Mouse (Mus musculus) megakaryocyte, embryonic 14.5 days (primary cell): ENCODE measurements around the gene Scyl3. TPM values are rescaled to one million over a fixed set of nuclear protein-coding genes. Genes with fewer than 3 reads are reported as not detected.

Experiments used
- H3K27me3 ChIP-seq: replicated peaks from 2 replicates; pipeline ENCODE3; 2012; ENCODE audit warnings: inconsistent platforms
- H3K36me3 ChIP-seq: replicated peaks from 2 replicates; pipeline ENCODE3; 2012; ENCODE audit warnings: low read length, inconsistent platforms, mixed read lengths
- H3K4me1 ChIP-seq: 2 replicates; pipeline ENCODE4 v1.6.1; 2012; ENCODE audit warnings: inconsistent platforms
- H3K4me3 ChIP-seq: replicated peaks from 2 replicates; pipeline ENCODE3; 2012; ENCODE audit warnings: moderate library complexity, mild to moderate bottlenecking, inconsistent platforms
- H3K9me3 ChIP-seq: 2 replicates; pipeline ENCODE4 v1.6.1; 2012; ENCODE audit warnings: inconsistent platforms
- FLI1 ChIP-seq: IDR thresholded peaks from 2 replicates; pipeline ENCODE4 v1.6.1; 2012; ENCODE audit warnings: low read length, inconsistent platforms, mixed read lengths
- GATA1 ChIP-seq: IDR thresholded peaks from 3 replicates; pipeline ENCODE4 v1.6.1; 2012; ENCODE audit warnings: mixed read lengths, low read length, inconsistent platforms, borderline replicate concordance
- polyA plus RNA-seq: library from polyadenylated mRNA; stranded (reverse); fragments of >175 nt; gene quantifications from 2 replicates; pipeline ENCODE4 v1.2.3, GENCODE M21; 2012; ENCODE audit warnings: low replicate concordance; ENCODE audit not compliant: insufficient read depth

The Scyl3 gene
- 1.5 and 3.5 TPM in 2 replicates for polyA plus RNA-seq

DNA sequence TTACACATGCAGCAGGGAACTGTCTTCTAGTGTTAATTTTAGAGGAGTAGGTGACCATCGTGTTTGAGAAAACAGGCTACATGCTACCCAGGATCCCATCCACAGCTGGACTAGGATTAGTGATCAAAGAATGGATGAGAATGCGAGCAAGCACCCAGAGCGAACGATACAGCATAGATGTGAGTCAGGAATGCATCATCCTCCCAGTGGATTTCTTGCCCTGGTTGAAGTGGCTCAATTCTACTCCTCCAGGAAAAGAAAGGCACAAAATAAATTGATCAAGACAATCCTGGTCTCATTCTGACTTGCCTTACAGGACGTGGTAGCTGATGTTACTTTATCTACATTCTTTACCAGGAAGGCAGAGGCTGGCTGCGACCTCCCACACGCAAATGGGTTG lies at the start of gene Scyl3:
Gene Scyl3 (plus strand): TSS at position 255 of the 400 bp plus-strand sequence.
- no peaks in the 10 kb centered on the region for H3K9me3 ChIP-seq

DNA sequence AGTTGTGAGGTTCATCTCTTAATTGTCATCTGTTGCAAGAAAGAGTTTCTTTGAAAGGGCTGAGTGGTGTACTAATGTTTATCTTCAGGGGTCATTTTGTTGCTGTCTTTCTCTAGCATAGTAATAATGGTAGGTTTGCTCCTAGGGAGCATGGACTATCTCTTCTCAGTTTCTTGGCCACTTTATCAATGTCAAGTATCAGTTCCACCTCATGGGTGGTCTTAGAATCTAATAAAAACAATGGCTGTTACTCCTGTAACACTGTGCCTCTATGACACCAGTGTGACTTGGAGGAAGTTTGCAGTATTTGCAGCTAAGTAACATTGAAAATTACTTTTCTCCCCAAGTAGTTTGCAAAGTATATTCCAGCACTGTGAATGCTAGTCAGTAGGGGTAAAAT lies 39.3 kb upstream of the Scyl3 start:
- Histone ChIP-seq H3K9me3 (no peaks in the 10 kb centered on the region), H3K4me3 (no peak overlapping the region), H3K27me3 (no peaks in the 10 kb centered on the region), H3K36me3 (no peaks in the 10 kb centered on the region), H3K4me1 (no peaks in the 10 kb centered on the region)
- TF ChIP-seq FLI1 (no peak), GATA1 (no peak)

More for the DNA sequence above, at the start of gene Scyl3:
- no peak for TF ChIP-seq FLI1
- TF ChIP-seq GATA1 = no peak
- Histone ChIP-seq H3K36me3 (peaks cover 21% of the 10 kb centered on the region), H3K27me3 (no peaks in the 10 kb centered on the region), H3K4me3 (peak within 1 kb of the TSS; percentile 97), H3K4me1 (peaks cover 41% of the 10 kb centered on the region)

DNA sequence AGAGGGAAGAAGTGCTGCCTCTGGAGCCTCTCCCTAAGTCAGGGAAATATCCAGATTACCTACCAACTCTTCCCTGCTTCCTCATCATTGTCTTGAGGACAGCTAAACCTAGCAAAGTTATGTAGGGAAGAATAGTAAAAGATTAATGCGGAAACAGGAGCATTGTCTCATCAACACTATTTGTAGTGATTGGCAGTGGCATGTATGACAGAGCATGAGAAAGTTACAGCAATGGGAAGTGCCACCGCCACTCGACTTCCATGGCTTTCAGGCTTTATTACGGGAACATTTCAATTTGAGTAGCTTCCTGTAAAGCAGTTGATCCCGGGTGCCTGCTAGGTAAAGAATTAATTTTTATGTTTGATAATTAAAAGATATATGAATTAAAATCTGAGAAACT lies 35.6 kb upstream of the Scyl3 start:
- peaks cover 3% of the 10 kb centered on the region; the same call in 1 of the 2 replicates for H3K4me1 ChIP-seq
- TF ChIP-seq GATA1 (no peak), FLI1 (no peak)
- H3K9me3 ChIP-seq = no peaks in the 10 kb centered on the region
- no peaks in the 10 kb centered on the region for H3K27me3 ChIP-seq
- no peak overlapping the region for H3K4me3 ChIP-seq
- no peaks in the 10 kb centered on the region for H3K36me3 ChIP-seq

DNA sequence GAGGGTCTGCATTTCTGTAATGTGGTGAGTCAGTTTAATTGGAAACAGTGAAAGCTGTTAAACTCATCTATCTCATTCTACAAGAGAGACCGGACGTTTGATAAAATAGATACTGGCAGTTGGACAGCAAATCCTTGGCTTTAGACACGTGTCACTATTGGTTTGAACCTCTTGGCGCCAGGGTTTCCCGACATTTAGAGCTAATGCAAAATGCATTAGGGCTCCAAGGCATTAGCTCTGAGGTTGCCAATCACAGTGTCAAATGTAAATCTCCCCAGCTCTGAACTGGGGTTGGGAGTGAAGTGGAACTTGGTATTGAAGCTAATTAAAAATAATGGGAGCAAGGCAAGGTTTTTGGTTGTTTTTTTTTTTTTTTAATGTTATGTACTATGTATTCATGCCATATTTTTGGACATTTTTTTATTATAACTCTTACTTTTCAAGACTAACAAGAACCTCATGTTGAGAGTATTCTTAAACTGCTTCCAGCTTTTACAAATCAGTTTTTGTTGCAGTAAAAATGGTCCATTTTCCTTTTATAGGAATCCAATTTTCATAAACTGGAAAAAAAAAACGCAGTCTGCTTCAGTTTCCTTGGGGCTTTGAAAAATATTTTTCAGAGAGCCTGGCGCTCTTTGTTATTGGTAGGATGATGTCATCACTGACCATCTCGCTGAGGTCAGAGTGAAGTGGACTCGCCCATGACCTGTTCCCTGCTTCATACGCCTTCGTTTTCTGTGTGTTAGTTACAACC lies 34.9 kb upstream of the Scyl3 start:
- H3K27me3 ChIP-seq = no peaks in the 10 kb centered on the region
- H3K4me1 ChIP-seq = peaks cover 7% of the 10 kb centered on the region; the same call in 1 of the 2 replicates
- H3K9me3 ChIP-seq = no peaks in the 10 kb centered on the region
- no peak overlapping the region for H3K4me3 ChIP-seq
- no peaks in the 10 kb centered on the region for H3K36me3 ChIP-seq
- TF ChIP-seq FLI1 (no peak), GATA1 (no peak)

DNA sequence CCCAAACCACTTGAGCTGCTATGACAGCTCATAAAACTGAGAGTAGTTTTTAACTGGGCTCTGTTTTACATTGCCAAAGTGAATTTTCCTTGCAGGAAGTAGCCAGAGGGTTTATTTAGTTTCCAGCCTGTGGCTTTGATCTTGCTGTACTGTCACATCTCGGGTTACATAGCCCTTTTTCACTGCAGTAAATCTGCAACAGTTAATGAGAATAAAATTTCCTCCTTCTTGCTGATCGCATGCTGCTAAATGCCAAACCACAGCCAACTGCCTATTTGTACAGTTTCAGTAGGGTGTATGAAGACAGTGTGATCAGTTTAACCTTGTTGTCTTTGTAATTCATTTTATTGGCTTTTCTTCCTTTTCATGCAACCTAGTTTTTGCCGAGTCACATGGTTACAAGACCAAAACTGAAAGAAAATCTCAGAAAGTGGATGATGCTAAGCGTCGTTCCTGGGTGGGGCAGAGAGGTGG lies 30.6 kb upstream of the Scyl3 start:
- Histone ChIP-seq H3K27me3 (no peaks in the 10 kb centered on the region), H3K4me3 (no peak overlapping the region), H3K4me1 (peaks cover 7% of the 10 kb centered on the region; the same call in 1 of the 2 replicates), H3K9me3 (no peaks in the 10 kb centered on the region), H3K36me3 (no peaks in the 10 kb centered on the region)
- no peak for TF ChIP-seq GATA1
- TF ChIP-seq FLI1 = no peak

DNA sequence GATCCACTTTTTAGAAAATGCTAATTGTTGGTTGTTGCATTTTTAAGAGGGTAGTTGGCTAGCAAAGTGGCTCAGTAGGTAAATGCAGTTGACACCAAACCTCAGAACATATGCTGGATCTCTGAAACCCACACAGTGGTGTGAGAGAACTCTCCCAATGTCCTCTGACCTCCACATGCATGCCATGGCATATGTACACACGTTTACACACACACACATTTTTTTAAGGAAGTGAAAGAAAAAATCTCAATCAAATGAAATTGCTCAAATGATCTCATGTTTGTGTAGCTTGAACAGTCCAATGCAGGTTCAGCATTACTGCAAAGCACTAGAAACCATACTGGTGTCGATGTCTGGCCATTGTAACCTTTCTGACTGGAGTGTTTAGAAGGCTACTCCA lies 29.3 kb upstream of the Scyl3 start:
- H3K4me1 ChIP-seq = peaks cover 7% of the 10 kb centered on the region; the same call in 1 of the 2 replicates
- TF ChIP-seq FLI1 (no peak), GATA1 (no peak)
- H3K9me3 ChIP-seq = no peaks in the 10 kb centered on the region
- no peaks in the 10 kb centered on the region for H3K27me3 ChIP-seq
- H3K4me3 ChIP-seq = no peak overlapping the region
- no peaks in the 10 kb centered on the region for H3K36me3 ChIP-seq

DNA sequence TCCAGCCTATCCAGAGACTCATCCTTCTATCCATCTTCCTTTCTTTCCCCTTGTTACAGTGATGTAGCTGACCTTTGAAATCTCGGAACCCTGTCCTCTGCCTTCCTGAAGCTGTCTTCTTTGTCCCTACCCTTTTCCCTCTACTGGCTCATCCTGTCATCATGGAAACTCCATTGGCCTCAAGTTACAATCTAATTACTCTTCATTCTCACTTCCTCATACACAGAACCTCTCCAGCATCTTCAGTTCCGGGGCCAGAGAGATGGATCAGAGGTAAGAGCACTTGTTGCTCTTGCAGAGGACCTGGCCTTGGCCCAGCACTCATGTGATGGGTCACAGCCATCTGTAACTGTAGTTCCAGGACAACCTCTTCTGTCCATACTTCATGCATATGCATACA lies 28.7 kb upstream of the Scyl3 start:
- Histone ChIP-seq H3K4me1 (peaks cover 7% of the 10 kb centered on the region; the same call in 1 of the 2 replicates), H3K36me3 (no peaks in the 10 kb centered on the region), H3K27me3 (no peaks in the 10 kb centered on the region), H3K9me3 (no peaks in the 10 kb centered on the region), H3K4me3 (no peak overlapping the region)
- TF ChIP-seq GATA1 = no peak
- TF ChIP-seq FLI1 = no peak

DNA sequence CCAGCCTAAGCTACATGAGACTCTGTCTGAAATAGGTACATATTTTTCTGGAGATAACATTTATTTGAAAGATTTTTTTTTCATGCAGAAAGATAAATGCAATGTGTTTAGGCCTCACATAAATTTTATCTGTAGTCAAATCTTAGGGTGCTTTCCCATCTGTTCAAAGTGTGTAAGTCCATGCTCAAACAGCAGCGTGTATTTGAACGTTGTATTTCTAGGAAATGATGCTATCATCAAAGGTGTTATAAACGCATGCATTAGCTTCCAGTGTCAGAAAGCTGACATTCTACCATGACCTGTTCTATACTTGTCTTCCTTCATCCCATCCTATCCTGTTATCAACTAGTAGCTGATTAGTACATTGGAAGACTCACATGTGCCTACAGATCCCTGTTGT lies 25.5 kb upstream of the Scyl3 start:
- TF ChIP-seq FLI1 (no peak), GATA1 (no peak)
- peaks cover 3% of the 10 kb centered on the region; the same call in 1 of the 2 replicates for H3K4me1 ChIP-seq
- no peaks in the 10 kb centered on the region for H3K36me3 ChIP-seq
- no peak overlapping the region for H3K4me3 ChIP-seq
- no peaks in the 10 kb centered on the region for H3K27me3 ChIP-seq
- H3K9me3 ChIP-seq = no peaks in the 10 kb centered on the region

DNA sequence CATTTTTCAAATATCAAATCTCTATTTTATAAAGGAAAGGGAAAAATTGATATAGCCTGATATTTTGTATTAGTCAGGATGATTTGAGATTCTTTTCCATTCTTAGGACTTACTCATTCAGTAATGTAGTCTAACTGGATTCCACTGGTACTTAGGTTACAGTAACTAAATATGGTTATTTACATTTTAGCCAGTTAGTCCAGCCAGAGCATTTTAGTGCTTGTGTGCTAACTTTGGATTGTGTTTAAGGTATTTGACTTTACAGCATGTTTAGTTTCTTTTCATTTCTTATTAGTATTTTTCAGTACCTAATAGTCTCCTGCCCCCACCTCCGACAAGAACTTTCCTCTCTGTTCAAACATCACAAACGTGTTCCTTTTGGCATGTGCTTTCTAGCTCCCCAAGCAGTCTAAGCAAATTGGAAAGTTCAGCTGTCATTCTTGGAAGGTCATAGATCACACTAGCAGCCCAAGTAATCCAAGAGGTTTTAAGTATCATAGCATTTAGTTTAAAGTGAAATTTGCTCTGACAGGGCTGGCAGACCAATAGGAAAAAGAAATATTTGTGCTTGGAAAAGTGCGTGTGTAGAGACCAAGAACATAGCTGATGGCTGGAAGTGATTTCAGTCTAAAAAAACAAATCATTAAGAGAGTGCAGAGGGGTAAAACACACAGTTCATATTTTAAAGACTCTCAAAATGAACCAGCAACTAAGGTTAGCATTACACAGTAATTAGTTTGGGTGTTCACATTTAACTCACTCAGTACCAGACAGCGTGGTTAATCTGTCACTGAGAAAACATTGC lies 21.7 kb upstream of the Scyl3 start:
- Histone ChIP-seq H3K4me3 (no peak overlapping the region), H3K4me1 (no peaks in the 10 kb centered on the region), H3K27me3 (no peaks in the 10 kb centered on the region), H3K36me3 (no peaks in the 10 kb centered on the region), H3K9me3 (no peaks in the 10 kb centered on the region)
- TF ChIP-seq GATA1 = no peak
- TF ChIP-seq FLI1 = no peak

DNA sequence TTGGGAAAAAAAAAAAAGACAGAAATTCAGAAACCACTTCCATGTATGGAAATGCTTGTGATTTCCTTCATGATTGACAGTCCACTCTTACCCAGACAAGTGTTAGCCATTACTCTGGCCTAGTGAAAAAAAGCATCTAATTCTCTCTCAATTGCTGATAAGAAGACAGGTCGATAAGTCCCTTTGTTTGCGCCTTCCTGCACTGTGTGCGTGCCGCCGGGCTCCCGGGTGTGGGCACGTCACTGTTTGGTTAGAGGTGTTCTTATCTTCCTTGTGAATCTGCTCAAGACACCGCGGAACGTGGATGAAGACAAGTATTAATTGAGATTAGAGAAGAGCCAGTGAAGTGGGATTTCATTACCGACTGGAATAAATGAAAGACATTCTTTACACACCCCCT lies 20.5 kb upstream of the Scyl3 start:
- H3K9me3 ChIP-seq = no peaks in the 10 kb centered on the region
- TF ChIP-seq GATA1 (no peak), FLI1 (no peak)

More for the DNA sequence above, 20.5 kb upstream of the Scyl3 start:
- Histone ChIP-seq H3K27me3 (no peaks in the 10 kb centered on the region), H3K4me1 (no peaks in the 10 kb centered on the region), H3K36me3 (no peaks in the 10 kb centered on the region), H3K4me3 (no peak overlapping the region)
